7 mouse cellular contexts compared by ENCODE assay signal in the genomic region with DNA sequence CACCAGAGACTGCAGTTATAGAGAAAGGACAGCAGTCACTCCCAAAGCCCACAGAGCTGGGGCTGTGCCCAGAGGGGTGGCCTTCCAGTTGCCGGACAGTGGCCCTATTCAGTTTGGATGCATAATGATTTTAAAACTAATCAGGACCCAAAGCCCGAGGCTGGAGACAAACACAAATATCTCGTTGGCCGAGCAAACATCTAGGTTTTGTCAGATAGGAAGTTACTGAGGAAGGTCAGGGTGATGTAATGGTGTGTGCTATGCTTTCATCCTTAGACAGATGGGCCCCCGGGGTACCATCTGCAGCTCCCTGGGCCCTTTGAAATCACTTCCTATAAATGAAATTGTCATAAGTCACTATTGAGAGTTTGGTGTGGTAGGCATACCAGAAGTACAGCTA. TPM values are rescaled to one million over a fixed set of nuclear protein-coding genes. Genes with fewer than 3 reads are reported as not detected.
DNase-seq lines count a peak whose midpoint lies in the region; ATAC-seq lines count a peak whose summit lies in the region.

No protein-coding gene starts in this region.

- 0 out of 2 replicates have a peak, but pooled peaks have one; percentile 41 for ATAC-seq in intestine, embryonic 14.5 days (replicated peaks; ENCODE audit: low FRiP score, low TSS enrichment, low read depth)
- ATAC-seq in intestine, embryonic 16.5 days: no peak

- H3K27me3 ChIP-seq in intestine, embryonic 14.5 days (replicated peaks; ENCODE audit: control insufficient read depth, insufficient read depth, low read length): no peaks in the 10 kb centered on the region
- H3K27me3 ChIP-seq in intestine, embryonic 16.5 days (replicated peaks; ENCODE audit: control insufficient read depth, insufficient read depth, low read length): no peaks in the 10 kb centered on the region

- peaks cover 21% of the 10 kb centered on the region for H3K4me1 ChIP-seq in intestine, embryonic 14.5 days (replicated peaks; ENCODE audit: control insufficient read depth, insufficient read depth, low read length)
- H3K4me1 ChIP-seq in intestine, embryonic 16.5 days (ENCODE audit: control insufficient read depth, insufficient read depth, low read length): peaks cover 17% of the 10 kb centered on the region

- H3K9me3 ChIP-seq in intestine, embryonic 14.5 days (ENCODE audit: control insufficient read depth, low read length): no peaks in the 10 kb centered on the region
- H3K9me3 ChIP-seq in intestine, embryonic 16.5 days (ENCODE audit: control insufficient read depth, low read length): no peaks in the 10 kb centered on the region

- H3K36me3 ChIP-seq in intestine, embryonic 14.5 days (ENCODE audit: control insufficient read depth, insufficient read depth, low read length): no peaks in the 10 kb centered on the region; the same call in 1 of the 2 replicates
- H3K36me3 ChIP-seq in intestine, embryonic 16.5 days (ENCODE audit: control insufficient read depth, insufficient read depth, low read length): no peaks in the 10 kb centered on the region

- DNase-seq in intestine, embryonic 14.5 days (ENCODE audit: low spot score): no peak
- DNase-seq in CD4-positive helper T cell, adult 2 months (ENCODE audit: low read depth, low spot score): peak; percentile 37
- DNase-seq in Muller cell, postnatal 12 days (ENCODE audit: inconsistent ontology term): peak; percentile 87
- DNase-seq in layer of hippocampus, adult 18-20 months (ENCODE audit: low spot score in 2 of 2): peak; percentile 41 to 75
- DNase-seq in embryo, embryonic 10 days (ENCODE audit: low spot score): no peak
- no peak for DNase-seq in gastrocnemius, postnatal 10 days

- H3K27ac ChIP-seq in intestine, embryonic 14.5 days (ENCODE audit: low read depth): no peak overlapping the region
- no peak overlapping the region for H3K27ac ChIP-seq in intestine, embryonic 16.5 days (ENCODE audit: low read length)

- WGBS in intestine, embryonic 14.5 days: 57% methylated on average over 5 of the region's 5 CpGs
- 38% methylated on average over 5 of the region's 5 CpGs for WGBS in intestine, embryonic 16.5 days

- H3K4me3 ChIP-seq in intestine, embryonic 14.5 days (ENCODE audit: low read depth, low read length): no peak overlapping the region
- H3K4me3 ChIP-seq in intestine, embryonic 16.5 days (ENCODE audit: low read length): no peak overlapping the region

- H3K9ac ChIP-seq in intestine, embryonic 14.5 days (ENCODE audit: low read length): no peak overlapping the region
- H3K9ac ChIP-seq in intestine, embryonic 16.5 days (ENCODE audit: low read depth, low read length): no peak overlapping the region

- H3K4me2 ChIP-seq in intestine, embryonic 14.5 days (ENCODE audit: low read length): no peak overlapping the region
- H3K4me2 ChIP-seq in intestine, embryonic 16.5 days (ENCODE audit: low read depth, low read length): no peak overlapping the region

RNA-seq across cellular contexts. Expression of a gene that starts 33.0 kb away (rescaled TPM):
- polyA plus RNA-seq in intestine, embryonic 14.5 days (2014; fragmentation: Nextera tagmentation; extraction: Ambion mirVana): 24.8 and 25.0 TPM in 2 replicates
- 20.8 and 21.5 TPM in 2 replicates for polyA plus RNA-seq in intestine, embryonic 16.5 days (2015; fragmentation: Nextera tagmentation; extraction: Ambion mirVana)
- 100 to 1,000 TPM; 109 to 114 TPM for total RNA-seq in layer of hippocampus, adult 18-20 months (2021)
- total RNA-seq in gastrocnemius, postnatal 10 days (2021): 10 to 100 TPM; 13.6 to 21.0 TPM

Comparison
In these comparisons a context has a peak if more than half of its experiments do, and no peak if none do; other contexts are left out.
1. DNase-seq: peak in CD4-positive helper T cell, adult 2 months (single experiment), Muller cell, postnatal 12 days (single experiment) and layer of hippocampus, adult 18-20 months (2 of 2); none in intestine, embryonic 14.5 days (single experiment), embryo, embryonic 10 days (single experiment) and gastrocnemius, postnatal 10 days (single experiment).
2. RNA of a gene that starts 33.0 kb away (total RNA-seq): 109 to 114 TPM in layer of hippocampus, adult 18-20 months; 13.6 to 21.0 TPM in gastrocnemius, postnatal 10 days; every median in the first group is over 4 times any median in the second.